Mouse (Mus musculus) liver, embryonic 15.5 days (tissue): ENCODE results near the gene Ebf1. TPM values are rescaled to one million over a fixed set of nuclear protein-coding genes. Genes with fewer than 3 reads are reported as not detected.

ENCODE experiments used
- ATAC-seq: fragments of 200-750 bp; cut with Nextera tagmentation; 2 replicates; pipeline ENCODE4 v1.8.0; 2017; ENCODE audit warnings: moderate number of reproducible peaks, mild to moderate bottlenecking, moderate library complexity; ENCODE audit not compliant: insufficient read depth
- H3K27ac ChIP-seq: fragments of 300-500 bp; sonication (generic); replicated peaks from 2 replicates; pipeline ENCODE4 v1.5.1; 2015; ENCODE audit warnings: mild to moderate bottlenecking, inconsistent platforms
- H3K27me3 ChIP-seq: fragments of 300-500 bp; sonication (generic); 2 replicates; pipeline ENCODE4 v1.6.1; 2015; ENCODE audit warnings: mild to moderate bottlenecking, inconsistent platforms
- H3K36me3 ChIP-seq: fragments of 300-500 bp; sonication (generic); replicated peaks from 2 replicates; pipeline ENCODE4 v1.6.1; 2015; ENCODE audit warnings: moderate library complexity, mild to moderate bottlenecking, inconsistent platforms
- H3K4me1 ChIP-seq: fragments of 300-500 bp; sonication (generic); replicated peaks from 2 replicates; pipeline ENCODE4 v1.6.1; 2015; ENCODE audit warnings: inconsistent platforms
- H3K4me2 ChIP-seq: fragments of 300-500 bp; sonication (generic); 2 replicates; pipeline ENCODE4 v1.6.1; 2015; ENCODE audit warnings: moderate library complexity, mild to moderate bottlenecking, inconsistent platforms
- H3K4me3 ChIP-seq: fragments of 300-500 bp; sonication (generic); replicated peaks from 2 replicates; pipeline ENCODE4 v1.5.1; 2015; ENCODE audit warnings: mild to moderate bottlenecking, inconsistent platforms
- H3K9ac ChIP-seq: fragments of 300-500 bp; sonication (generic); 2 replicates; pipeline ENCODE4 v1.6.1; 2015; ENCODE audit warnings: moderate library complexity, mild to moderate bottlenecking, inconsistent platforms
- H3K9me3 ChIP-seq: fragments of 300-500 bp; sonication (generic); replicated peaks from 2 replicates; pipeline ENCODE4 v1.6.1; 2016; ENCODE audit warnings: inconsistent platforms
- WGBS: fragments of 180-500 bp; shearing (Covaris S2); methylation state at CpG from one replicate; pipeline ENCODE4 v1.1.7; 2015; ENCODE audit warnings: mixed read lengths; ENCODE audit not compliant: insufficient replicate concordance; 5-methylcytosine and 5-hydroxymethylcytosine counted together
- polyA plus RNA-seq: library from polyadenylated mRNA; unstranded; fragments of >200 nt; fragmentation: Nextera tagmentation; extraction: Ambion mirVana; gene quantifications from 2 replicates; pipeline ENCODE4 v1.2.1, GENCODE M21; 2015

The Ebf1 gene
- polyA plus RNA-seq, 1 experiment from 2014 or later, result 1.2 TPM

GRCm38 (mm10) chr11:44754336-44754735 is 137.2 kb downstream of the Ebf1 start:
- Histone ChIP-seq H3K27me3 (no peaks in the 10 kb centered on the region), H3K9ac (no peak overlapping the region), H3K4me2 (no peak overlapping the region), H3K36me3 (no peaks in the 10 kb centered on the region), H3K4me3 (no peak overlapping the region), H3K27ac (no peak overlapping the region), H3K9me3 (no peaks in the 10 kb centered on the region), H3K4me1 (no peaks in the 10 kb centered on the region)
- no peak for ATAC-seq
- WGBS, result 71% methylated on average over 4 of the region's 4 CpGs

GRCm38 (mm10) chr11:44756321-44756720 is 139.2 kb downstream of the Ebf1 start:
- Histone ChIP-seq H3K27ac (no peak overlapping the region), H3K9ac (no peak overlapping the region), H3K4me2 (no peak overlapping the region), H3K9me3 (no peaks in the 10 kb centered on the region), H3K4me1 (no peaks in the 10 kb centered on the region), H3K27me3 (no peaks in the 10 kb centered on the region), H3K36me3 (no peaks in the 10 kb centered on the region), H3K4me3 (no peak overlapping the region)
- WGBS, result 57% methylated on average over 7 of the region's 7 CpGs
- ATAC-seq, result no peak

- WGBS, result 45% methylated on average over 4 of the region's 4 CpGs
- no peaks in the 10 kb centered on the region for H3K36me3 ChIP-seq
- no peak overlapping the region for H3K27ac ChIP-seq
- H3K27me3 ChIP-seq, result no peaks in the 10 kb centered on the region
- no peak overlapping the region for H3K4me2 ChIP-seq
- H3K4me3 ChIP-seq, result no peak overlapping the region
- no peak for ATAC-seq
- H3K9me3 ChIP-seq, result no peaks in the 10 kb centered on the region
- no peak overlapping the region for H3K9ac ChIP-seq
- H3K4me1 ChIP-seq, result no peaks in the 10 kb centered on the region
Observed at GRCm38 (mm10) chr11:44758857-44759256, 141.7 kb downstream of the Ebf1 start.

DNA sequence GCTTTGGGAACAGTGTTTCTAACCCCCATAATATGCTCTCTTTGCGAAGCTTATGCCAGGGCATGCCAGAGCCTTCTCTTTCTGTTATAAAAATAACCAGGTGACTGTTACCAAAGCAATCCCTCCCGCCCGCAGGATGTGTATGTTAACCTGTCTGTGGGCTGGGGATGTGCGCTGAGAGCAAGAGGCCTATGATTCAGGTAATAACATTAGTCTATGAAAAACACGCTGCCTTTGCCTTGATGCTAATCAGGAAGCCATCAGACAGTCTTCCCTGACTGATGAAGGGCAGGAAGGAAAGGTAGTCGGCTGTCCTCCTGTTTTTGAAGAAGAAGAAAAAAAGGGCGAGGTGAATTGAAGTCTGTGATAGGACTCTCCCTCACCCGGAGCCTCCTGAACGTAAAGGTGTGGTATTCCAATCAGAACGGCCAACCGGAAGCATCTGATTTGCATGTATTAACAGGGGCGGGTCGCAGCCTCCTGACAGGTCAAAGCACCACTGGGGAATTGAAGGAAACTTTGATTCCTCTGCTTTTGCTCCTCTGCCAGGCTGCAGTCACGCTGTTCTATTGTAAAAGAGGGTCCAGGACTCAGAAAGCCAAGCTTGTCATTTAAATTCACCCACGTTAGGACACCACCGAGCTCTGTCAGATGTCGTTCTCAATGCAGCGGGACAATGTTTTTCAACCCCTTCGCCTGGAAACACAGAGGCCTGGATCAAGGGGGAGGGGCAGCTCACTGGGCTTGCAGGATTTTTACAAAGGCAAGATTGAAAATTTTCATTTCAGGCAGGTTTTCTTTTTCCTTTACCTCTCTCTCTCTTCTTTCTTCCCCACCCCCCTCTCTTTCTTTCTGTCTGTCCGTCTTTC is 144.2 kb downstream of the Ebf1 start:
- no peak for ATAC-seq
- 11% methylated on average over 20 of the region's 20 CpGs for WGBS
- Histone ChIP-seq H3K27ac (no peak overlapping the region), H3K9me3 (no peaks in the 10 kb centered on the region), H3K4me1 (no peaks in the 10 kb centered on the region), H3K27me3 (no peaks in the 10 kb centered on the region), H3K4me2 (peak overlapping the region; percentile 7; the same call in 1 of the 2 replicates), H3K36me3 (no peaks in the 10 kb centered on the region), H3K4me3 (no peak overlapping the region), H3K9ac (no peak overlapping the region)

DNA sequence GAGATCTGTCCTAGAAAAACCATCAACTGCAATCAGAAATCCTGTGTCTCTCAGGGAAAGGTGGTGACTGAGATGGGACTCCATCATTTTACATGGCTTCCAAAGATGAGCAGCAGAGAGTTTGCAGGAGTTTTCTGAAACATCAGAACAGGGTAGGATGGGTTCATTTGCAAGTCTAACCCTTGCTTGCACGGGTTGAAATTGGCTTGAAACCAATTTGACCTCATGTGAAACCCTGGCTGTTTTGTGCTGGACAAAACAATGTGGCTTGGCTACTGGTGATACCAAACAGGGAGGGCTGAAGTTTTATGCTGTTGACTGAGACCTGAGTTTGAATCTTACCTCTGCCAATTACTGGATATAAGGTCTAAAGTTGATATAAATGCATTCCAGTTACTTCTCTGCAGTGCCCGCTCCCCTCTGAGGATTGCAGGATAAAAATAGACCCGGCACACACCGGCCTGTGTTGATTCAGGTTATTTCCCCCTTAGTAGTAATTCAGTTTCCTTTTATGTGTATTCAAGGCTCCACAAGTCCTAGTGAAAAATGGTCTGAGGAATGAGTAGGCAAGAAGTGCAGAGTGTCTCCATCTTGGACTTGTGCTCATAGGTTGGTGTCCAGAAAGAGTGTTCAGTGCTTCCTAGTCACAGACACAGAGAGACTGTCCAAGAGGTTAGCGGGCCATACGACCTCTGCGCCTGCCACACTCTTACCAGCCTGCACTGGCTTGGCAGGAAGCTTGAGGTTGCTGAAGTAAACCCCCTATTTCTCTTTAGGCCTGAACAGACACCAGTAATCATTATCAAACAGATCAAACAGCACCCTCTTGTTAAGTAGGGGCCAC is 147.1 kb downstream of the Ebf1 start:
- no peak for ATAC-seq
- no peak overlapping the region for H3K9ac ChIP-seq
- no peak overlapping the region for H3K27ac ChIP-seq
- no peaks in the 10 kb centered on the region for H3K4me1 ChIP-seq
- WGBS, result 58% methylated on average over 7 of the region's 7 CpGs
- H3K36me3 ChIP-seq, result no peaks in the 10 kb centered on the region
- H3K9me3 ChIP-seq, result no peaks in the 10 kb centered on the region
- H3K4me3 ChIP-seq, result no peak overlapping the region
- no peak overlapping the region for H3K4me2 ChIP-seq
- no peaks in the 10 kb centered on the region for H3K27me3 ChIP-seq

GRCm38 (mm10) chr11:44764988-44765387 is 147.9 kb downstream of the Ebf1 start:
- H3K27ac ChIP-seq, result no peak overlapping the region
- no peak for ATAC-seq
- no peak overlapping the region for H3K4me2 ChIP-seq
- no peak overlapping the region for H3K4me3 ChIP-seq
- H3K36me3 ChIP-seq, result no peaks in the 10 kb centered on the region
- no peaks in the 10 kb centered on the region for H3K27me3 ChIP-seq
- H3K4me1 ChIP-seq, result no peaks in the 10 kb centered on the region
- 60% methylated on average over 11 of the region's 11 CpGs for WGBS
- no peak overlapping the region for H3K9ac ChIP-seq
- no peaks in the 10 kb centered on the region for H3K9me3 ChIP-seq

DNA sequence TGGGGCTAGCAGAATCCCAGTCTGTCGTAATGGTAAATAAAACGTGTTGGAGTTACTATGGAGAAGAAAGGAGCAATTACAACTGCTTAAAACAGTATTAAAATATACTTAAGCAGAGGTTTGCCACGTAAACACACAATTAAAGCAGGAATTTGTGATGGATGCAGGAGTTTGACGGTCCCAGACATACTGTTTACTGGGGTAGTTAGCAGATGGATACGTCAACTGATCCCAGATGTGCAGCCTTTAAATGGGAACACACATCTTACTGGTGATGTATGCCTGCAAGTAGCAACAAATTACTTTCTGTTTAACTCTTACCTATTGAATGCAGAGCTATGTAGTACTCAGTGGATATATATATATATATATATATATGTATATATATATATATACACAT is 149.1 kb downstream of the Ebf1 start:
- WGBS, result 51% methylated on average over 5 of the region's 5 CpGs
- no peaks in the 10 kb centered on the region for H3K4me1 ChIP-seq
- no peaks in the 10 kb centered on the region for H3K36me3 ChIP-seq
- no peak for ATAC-seq
- H3K9me3 ChIP-seq, result no peaks in the 10 kb centered on the region
- H3K9ac ChIP-seq, result no peak overlapping the region
- no peak overlapping the region for H3K27ac ChIP-seq
- H3K4me2 ChIP-seq, result no peak overlapping the region
- no peaks in the 10 kb centered on the region for H3K27me3 ChIP-seq
- no peak overlapping the region for H3K4me3 ChIP-seq

DNA sequence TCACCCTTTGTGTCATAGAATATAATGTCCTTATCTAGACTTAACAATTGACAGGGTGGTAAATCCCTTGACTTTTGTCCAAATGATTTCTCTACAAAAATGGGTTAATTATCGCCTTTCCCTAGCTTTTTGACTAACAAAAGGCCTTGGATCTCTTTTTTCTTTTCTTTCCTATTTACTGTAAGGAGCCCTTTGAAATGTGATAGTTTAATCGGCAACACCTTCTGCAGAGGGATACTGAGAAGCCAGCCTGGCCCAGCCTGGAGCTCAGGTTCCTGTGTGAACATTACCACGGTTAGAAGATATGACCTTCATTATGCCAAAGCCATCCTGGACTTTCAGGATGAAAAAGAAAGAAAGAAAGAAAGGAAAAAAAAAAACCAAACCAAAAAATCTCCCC is 150.2 kb downstream of the Ebf1 start:
- Histone ChIP-seq H3K4me3 (no peak overlapping the region), H3K27me3 (no peaks in the 10 kb centered on the region), H3K36me3 (no peaks in the 10 kb centered on the region), H3K4me1 (no peaks in the 10 kb centered on the region), H3K27ac (no peak overlapping the region), H3K9ac (no peak overlapping the region), H3K4me2 (no peak overlapping the region), H3K9me3 (no peaks in the 10 kb centered on the region)
- 38% methylated on average over 3 of the region's 3 CpGs for WGBS
- no peak for ATAC-seq

- H3K9me3 ChIP-seq, result no peaks in the 10 kb centered on the region
- H3K4me1 ChIP-seq, result no peaks in the 10 kb centered on the region
- H3K36me3 ChIP-seq, result no peaks in the 10 kb centered on the region
- H3K4me3 ChIP-seq, result no peak overlapping the region
- no peak overlapping the region for H3K9ac ChIP-seq
- H3K27me3 ChIP-seq, result no peaks in the 10 kb centered on the region
- ATAC-seq, result no peak
- no peak overlapping the region for H3K27ac ChIP-seq
- H3K4me2 ChIP-seq, result no peak overlapping the region
- WGBS, result 56% methylated on average over 5 of the region's 5 CpGs
Observed at GRCm38 (mm10) chr11:44768346-44768745, 151.2 kb downstream of the Ebf1 start.

GRCm38 (mm10) chr11:44770989-44771564 is 154.0 kb downstream of the Ebf1 start:
- no peak for ATAC-seq
- WGBS, result 63% methylated on average over 11 of the region's 11 CpGs

DNA sequence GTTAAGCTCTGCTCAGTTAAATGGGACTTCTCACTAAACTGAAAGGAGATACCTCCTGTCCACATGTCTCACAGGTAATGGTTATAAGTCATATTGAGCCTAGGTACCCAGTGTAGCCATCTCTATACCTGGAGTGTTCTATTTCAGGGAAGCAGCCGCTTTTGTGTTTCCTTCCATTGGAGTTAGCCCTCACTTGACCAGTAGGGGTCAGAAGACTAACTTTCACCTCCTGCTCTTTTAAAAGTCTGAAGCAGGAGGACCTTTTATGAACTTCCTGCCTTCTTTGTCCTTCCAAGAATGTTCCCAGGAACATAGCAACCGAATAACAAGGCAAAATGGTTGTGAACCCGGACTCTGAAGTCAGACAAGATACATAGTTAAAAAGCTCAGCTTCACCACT is 157.3 kb downstream of the Ebf1 start:
- no peak overlapping the region for H3K4me2 ChIP-seq
- 37% methylated on average over 3 of the region's 3 CpGs for WGBS
- no peak for ATAC-seq
- no peaks in the 10 kb centered on the region for H3K9me3 ChIP-seq
- H3K27ac ChIP-seq, result no peak overlapping the region
- H3K36me3 ChIP-seq, result no peaks in the 10 kb centered on the region
- no peaks in the 10 kb centered on the region for H3K27me3 ChIP-seq
- H3K4me3 ChIP-seq, result no peak overlapping the region
- no peaks in the 10 kb centered on the region for H3K4me1 ChIP-seq
- H3K9ac ChIP-seq, result no peak overlapping the region

More at GRCm38 (mm10) chr11:44770989-44771564, 154.0 kb downstream of the Ebf1 start:
- no peak overlapping the region for H3K9ac ChIP-seq
- H3K4me3 ChIP-seq, result no peak overlapping the region
- no peaks in the 10 kb centered on the region for H3K4me1 ChIP-seq
- no peaks in the 10 kb centered on the region for H3K36me3 ChIP-seq
- no peaks in the 10 kb centered on the region for H3K9me3 ChIP-seq
- H3K27ac ChIP-seq, result no peak overlapping the region
- H3K27me3 ChIP-seq, result no peaks in the 10 kb centered on the region
- H3K4me2 ChIP-seq, result no peak overlapping the region
